23 mouse cellular contexts compared by ENCODE assay signal in the genomic region with DNA sequence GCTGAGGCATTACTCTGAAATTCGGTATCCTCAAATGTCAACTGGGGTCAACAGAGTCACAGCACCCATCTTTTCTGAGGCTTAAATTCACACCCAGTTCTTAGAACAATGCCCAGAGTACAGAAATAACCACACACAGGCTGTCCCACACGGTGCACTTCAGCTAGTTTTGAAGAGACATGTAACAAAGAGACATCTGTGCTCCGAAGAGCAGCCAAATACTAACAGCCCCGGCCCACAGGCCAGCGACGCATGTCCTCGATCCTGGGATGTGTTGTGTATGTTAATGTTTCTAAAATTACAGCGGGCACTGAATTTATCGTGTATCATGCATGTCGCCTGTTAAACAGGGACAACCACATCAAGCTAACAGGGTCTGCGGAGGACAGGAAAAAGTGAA.
DNase-seq lines count a peak whose midpoint lies in the region; ATAC-seq and TF ChIP-seq lines count a peak whose summit lies in the region.
"Had no signal": no experiment of that assay in that cellular context is flagged by ENCODE, and none has a peak within 500 bp of the region (broad histone marks: within the 10 kb centered on the region; RNA-seq: fewer than 3 reads in every experiment).

No protein-coding gene starts in this region.

- ATAC-seq in hindbrain, postnatal 0 days: no peak
- no peak for ATAC-seq in midbrain, embryonic 16.5 days
- ATAC-seq in forebrain, embryonic 14.5 days: peak; percentile 29; the same call in 1 of the 2 replicates
- ATAC-seq: CD4-positive, CD25-positive, alpha-beta regulatory T cell, adult 4 months; liver, embryonic 12.5 days had no signal

- H3K36me3 ChIP-seq in hindbrain, embryonic 10.5 days: peaks cover 6% of the 10 kb centered on the region; the same call in 1 of the 2 replicates
- no peaks in the 10 kb centered on the region for H3K36me3 ChIP-seq in hindbrain, postnatal 0 days (ENCODE audit: insufficient read depth, low read length)
- H3K36me3 ChIP-seq in midbrain, embryonic 10.5 days: peaks cover 5% of the 10 kb centered on the region; the same call in 1 of the 2 replicates
- no peaks in the 10 kb centered on the region for H3K36me3 ChIP-seq in midbrain, embryonic 16.5 days (ENCODE audit: control insufficient read depth, insufficient read depth, low read length)
- H3K36me3 ChIP-seq in forebrain, embryonic 14.5 days (ENCODE audit: control insufficient read depth, insufficient read depth, low read length): no peaks in the 10 kb centered on the region
- H3K36me3 ChIP-seq: heart, embryonic 13.5 days; liver, embryonic 12.5 days; midbrain, embryonic 12.5 days had no signal

- H3K4me3 ChIP-seq in hindbrain, embryonic 10.5 days: no peak overlapping the region
- no peak overlapping the region for H3K4me3 ChIP-seq in hindbrain, postnatal 0 days (ENCODE audit: low read length)
- no peak overlapping the region for H3K4me3 ChIP-seq in midbrain, embryonic 10.5 days
- H3K4me3 ChIP-seq in midbrain, embryonic 16.5 days (ENCODE audit: low read depth, low read length): no peak overlapping the region
- H3K4me3 ChIP-seq in forebrain, embryonic 14.5 days (ENCODE audit: low read depth, low read length): no peak overlapping the region
- H3K4me3 ChIP-seq: heart, embryonic 13.5 days; hindbrain, embryonic 13.5 days; limb, embryonic 12.5 days; liver, embryonic 12.5 days; midbrain, embryonic 12.5 days had no signal

- TF ChIP-seq CTCF in hindbrain, postnatal 0 days (IDR thresholded peaks at IDR 0.05; ENCODE audit: low read depth): no peak

- 90% methylated on average over 11 of the region's 11 CpGs for WGBS in hindbrain, embryonic 10.5 days
- 69% methylated on average over 11 of the region's 11 CpGs for WGBS in hindbrain, postnatal 0 days
- 95% methylated on average over 11 of the region's 11 CpGs for WGBS in midbrain, embryonic 10.5 days
- WGBS in midbrain, embryonic 16.5 days: 85% methylated on average over 11 of the region's 11 CpGs
- 76% methylated on average over 11 of the region's 11 CpGs for WGBS in forebrain, embryonic 14.5 days

- H3K27me3 ChIP-seq in hindbrain, embryonic 10.5 days (ENCODE audit: insufficient read depth, poor library complexity, severe bottlenecking): peaks cover 10% of the 10 kb centered on the region
- no peaks in the 10 kb centered on the region for H3K27me3 ChIP-seq in hindbrain, postnatal 0 days (ENCODE audit: insufficient read depth, low read length)
- H3K27me3 ChIP-seq in midbrain, embryonic 10.5 days (ENCODE audit: low read depth, poor library complexity, severe bottlenecking): peaks cover 37% of the 10 kb centered on the region
- no peaks in the 10 kb centered on the region for H3K27me3 ChIP-seq in midbrain, embryonic 16.5 days (ENCODE audit: control insufficient read depth, insufficient read depth, low read depth, low read length)
- no peaks in the 10 kb centered on the region for H3K27me3 ChIP-seq in forebrain, embryonic 14.5 days (replicated peaks; ENCODE audit: control insufficient read depth, insufficient read depth, low read length)
- H3K27me3 ChIP-seq: heart, embryonic 13.5 days; hindbrain, embryonic 13.5 days; limb, embryonic 12.5 days; liver, embryonic 12.5 days had no signal

- no peak overlapping the region for H3K4me2 ChIP-seq in hindbrain, postnatal 0 days (ENCODE audit: low read depth, low read length)
- no peak overlapping the region for H3K4me2 ChIP-seq in midbrain, embryonic 16.5 days (ENCODE audit: low read length)
- H3K4me2 ChIP-seq in forebrain, embryonic 14.5 days (ENCODE audit: low read length): no peak overlapping the region
- H3K4me2 ChIP-seq: heart, embryonic 13.5 days; hindbrain, embryonic 13.5 days; limb, embryonic 12.5 days; liver, embryonic 12.5 days; midbrain, embryonic 12.5 days had no signal

- H3K4me1 ChIP-seq in hindbrain, embryonic 10.5 days (replicated peaks): peaks cover 42% of the 10 kb centered on the region
- H3K4me1 ChIP-seq in hindbrain, postnatal 0 days (ENCODE audit: insufficient read depth, low read length): peaks cover 19% of the 10 kb centered on the region
- H3K4me1 ChIP-seq in midbrain, embryonic 10.5 days: peaks cover 43% of the 10 kb centered on the region
- peaks cover 24% of the 10 kb centered on the region for H3K4me1 ChIP-seq in midbrain, embryonic 16.5 days (ENCODE audit: control insufficient read depth, insufficient read depth, low read length)
- peaks cover 23% of the 10 kb centered on the region for H3K4me1 ChIP-seq in forebrain, embryonic 14.5 days (ENCODE audit: control insufficient read depth, insufficient read depth, low read length)

- no peak for DNase-seq in hindbrain, embryonic 10.5 days (ENCODE audit: low spot score)
- no peak for DNase-seq in hindbrain, postnatal 0 days (ENCODE audit: low spot score)
- DNase-seq in midbrain, embryonic 10.5 days (ENCODE audit: low spot score): no peak
- no peak for DNase-seq in forebrain, embryonic 14.5 days (ENCODE audit: low spot score)
- no peak for DNase-seq in lung, postnatal 36 days
- no peak for DNase-seq in embryo, embryonic 10 days (ENCODE audit: low spot score)
- DNase-seq: adrenal gland, postnatal 25 days; cerebellum, adult 11 months; cerebellum, postnatal 14 days; gastrocnemius, postnatal 25 days; heart, adult 18-20 months; kidney, adult 2 months; lung, adult 18-20 months; lung, postnatal 10 days; right cerebral cortex, postnatal 25 days had no signal

- no peak overlapping the region for H3K9ac ChIP-seq in hindbrain, postnatal 0 days (replicated peaks; ENCODE audit: low read length)
- no peak overlapping the region for H3K9ac ChIP-seq in midbrain, embryonic 16.5 days (ENCODE audit: low read depth, low read length)
- H3K9ac ChIP-seq in forebrain, embryonic 14.5 days (ENCODE audit: low read length): no peak overlapping the region
- H3K9ac ChIP-seq: heart, embryonic 13.5 days; hindbrain, embryonic 13.5 days; limb, embryonic 12.5 days; liver, embryonic 12.5 days; midbrain, embryonic 12.5 days had no signal

- H3K27ac ChIP-seq in hindbrain, embryonic 10.5 days: peak overlapping the region; percentile 6; the same call in 1 of the 2 replicates
- no peak overlapping the region for H3K27ac ChIP-seq in hindbrain, postnatal 0 days
- H3K27ac ChIP-seq in midbrain, embryonic 10.5 days (replicated peaks): 0 out of 2 replicates have a peak overlapping the region, but pooled peaks have one; percentile 9
- H3K27ac ChIP-seq in midbrain, embryonic 16.5 days (ENCODE audit: low read length): no peak overlapping the region
- no peak overlapping the region for H3K27ac ChIP-seq in forebrain, embryonic 14.5 days (ENCODE audit: low read depth, low read length)
- H3K27ac ChIP-seq: heart, embryonic 13.5 days; hindbrain, embryonic 13.5 days; kidney, postnatal 0 days; limb, embryonic 12.5 days; liver, embryonic 12.5 days; midbrain, embryonic 12.5 days had no signal

- 0 out of 2 replicates have a peak, but pooled peaks cover 2% of the 10 kb centered on the region for H3K9me3 ChIP-seq in hindbrain, embryonic 10.5 days
- H3K9me3 ChIP-seq in hindbrain, postnatal 0 days (ENCODE audit: low read length): no peaks in the 10 kb centered on the region
- H3K9me3 ChIP-seq in midbrain, embryonic 10.5 days (replicated peaks): 0 out of 2 replicates have a peak, but pooled peaks cover 2% of the 10 kb centered on the region
- H3K9me3 ChIP-seq in midbrain, embryonic 16.5 days (replicated peaks; ENCODE audit: control insufficient read depth, low read length, poor library complexity, severe bottlenecking): no peaks in the 10 kb centered on the region
- H3K9me3 ChIP-seq in forebrain, embryonic 14.5 days (replicated peaks; ENCODE audit: control insufficient read depth, low read length): no peaks in the 10 kb centered on the region
- H3K9me3 ChIP-seq: hindbrain, embryonic 13.5 days; liver, embryonic 12.5 days; midbrain, embryonic 12.5 days had no signal

Comparison
In these comparisons a context has a peak if more than half of its experiments do, and no peak if none do; other contexts are left out.
1. H3K27ac ChIP-seq: peak in hindbrain, embryonic 10.5 days (single experiment) and midbrain, embryonic 10.5 days (single experiment); none in hindbrain, postnatal 0 days (single experiment), midbrain, embryonic 16.5 days (single experiment) and forebrain, embryonic 14.5 days (single experiment).